Mouse (Mus musculus): ENCODE data around the gene Ptpn11. TPM values are rescaled to one million over a fixed set of nuclear protein-coding genes. Genes with fewer than 3 reads are reported as not detected.
"Not testable (repeated sequence)": the region's sequence is repeated elsewhere in the genome, so short reads cannot be mapped to it uniquely, and the experiment has no call there.

Ptpn11 gene
- polyA plus RNA-seq, 1 experiment: 90.6 TPM

GRCm38 (mm10) chr5:121226406-121226805 lies 35.2 kb upstream of the Ptpn11 start:
- H3K27ac ChIP-seq (ENCODE audit: insufficient read depth, low read length): no peak overlapping the region
- no peak overlapping the region for H3K4me3 ChIP-seq (ENCODE audit: insufficient read depth, low read length)
- no peak for TF ChIP-seq POLR2A (IDR thresholded peaks at IDR 0.05; ENCODE audit: low read depth, low read length)
- TF ChIP-seq CTCF (IDR thresholded peaks at IDR 0.05; ENCODE audit: borderline replicate concordance, insufficient read depth, low read length): no peak
- H3K4me1 ChIP-seq (ENCODE audit: control insufficient read depth, insufficient read depth, low read length): no peaks in the 10 kb centered on the region

- Histone ChIP-seq H3K27ac (ENCODE audit: insufficient read depth, low read length) (no peak overlapping the region), H3K4me3 (ENCODE audit: insufficient read depth, low read length) (no peak overlapping the region), H3K4me1 (ENCODE audit: control insufficient read depth, insufficient read depth, low read length) (no peaks in the 10 kb centered on the region)
- TF ChIP-seq POLR2A (IDR thresholded peaks at IDR 0.05; ENCODE audit: low read depth, low read length) (no peak), CTCF (IDR thresholded peaks at IDR 0.05; ENCODE audit: borderline replicate concordance, insufficient read depth, low read length) (no peak)
Observed at GRCm38 (mm10) chr5:121225854-121226253, 34.7 kb upstream of the Ptpn11 start.

- no peaks in the 10 kb centered on the region for H3K4me1 ChIP-seq (ENCODE audit: control insufficient read depth, insufficient read depth, low read length)
- no peak overlapping the region for H3K4me3 ChIP-seq (ENCODE audit: insufficient read depth, low read length)
- no peak for TF ChIP-seq CTCF (IDR thresholded peaks at IDR 0.05; ENCODE audit: borderline replicate concordance, insufficient read depth, low read length)
- no peak overlapping the region for H3K27ac ChIP-seq (ENCODE audit: insufficient read depth, low read length)
Observed at GRCm38 (mm10) chr5:121224856-121225255, 33.7 kb upstream of the Ptpn11 start.

- H3K4me1 ChIP-seq (ENCODE audit: control insufficient read depth, insufficient read depth, low read length); H3K27ac ChIP-seq (ENCODE audit: insufficient read depth, low read length); H3K4me3 ChIP-seq (ENCODE audit: insufficient read depth, low read length): not testable (repeated sequence)
Observed at GRCm38 (mm10) chr5:121224020-121224419, 32.8 kb upstream of the Ptpn11 start.

GRCm38 (mm10) chr5:121221328-121221850 lies 30.2 kb upstream of the Ptpn11 start:
- TF ChIP-seq POLR2A (IDR thresholded peaks at IDR 0.05; ENCODE audit: low read depth, low read length): no peak
- no peak for TF ChIP-seq CTCF (IDR thresholded peaks at IDR 0.05; ENCODE audit: borderline replicate concordance, insufficient read depth, low read length)
- H3K4me3 ChIP-seq (ENCODE audit: insufficient read depth, low read length): peak overlapping the region; percentile 41
- H3K27ac ChIP-seq (ENCODE audit: insufficient read depth, low read length): no peak overlapping the region
- peaks cover 4% of the 10 kb centered on the region; the same call in 1 of the 2 replicates for H3K4me1 ChIP-seq (ENCODE audit: control insufficient read depth, insufficient read depth, low read length)

- Histone ChIP-seq H3K27ac (ENCODE audit: insufficient read depth, low read length) (no peak overlapping the region), H3K4me1 (ENCODE audit: control insufficient read depth, insufficient read depth, low read length) (peaks cover 4% of the 10 kb centered on the region; the same call in 1 of the 2 replicates), H3K4me3 (ENCODE audit: insufficient read depth, low read length) (peak overlapping the region; percentile 87)
- TF ChIP-seq POLR2A (IDR thresholded peaks at IDR 0.05; ENCODE audit: low read depth, low read length) (no peak), CTCF (IDR thresholded peaks at IDR 0.05; ENCODE audit: borderline replicate concordance, insufficient read depth, low read length) (no peak)
Observed at GRCm38 (mm10) chr5:121220732-121221301, 29.6 kb upstream of the Ptpn11 start.

GRCm38 (mm10) chr5:121219980-121220731 lies 29.0 kb upstream of the Ptpn11 start, which contains the start of gene Hectd4:
Hectd4 (plus strand) TSS chr5:121220219.
- Histone ChIP-seq H3K27ac (ENCODE audit: insufficient read depth, low read length) (no peak within 1 kb of the TSS), H3K4me3 (ENCODE audit: insufficient read depth, low read length) (peak within 1 kb of the TSS; percentile 87), H3K4me1 (ENCODE audit: control insufficient read depth, insufficient read depth, low read length) (peaks cover 4% of the 10 kb centered on the region; the same call in 1 of the 2 replicates)
- TF ChIP-seq POLR2A (IDR thresholded peaks at IDR 0.05; ENCODE audit: low read depth, low read length): peak; percentile 91
- no peak for TF ChIP-seq CTCF (IDR thresholded peaks at IDR 0.05; ENCODE audit: borderline replicate concordance, insufficient read depth, low read length)

- peaks cover 4% of the 10 kb centered on the region; the same call in 1 of the 2 replicates for H3K4me1 ChIP-seq (ENCODE audit: control insufficient read depth, insufficient read depth, low read length)
- no peak for TF ChIP-seq POLR2A (IDR thresholded peaks at IDR 0.05; ENCODE audit: low read depth, low read length)
- no peak for TF ChIP-seq CTCF (IDR thresholded peaks at IDR 0.05; ENCODE audit: borderline replicate concordance, insufficient read depth, low read length)
Observed at GRCm38 (mm10) chr5:121219190-121219589, 28.0 kb upstream of the Ptpn11 start.

GRCm38 (mm10) chr5:121217313-121217634 lies 26.1 kb upstream of the Ptpn11 start:
- Histone ChIP-seq H3K4me1 (ENCODE audit: control insufficient read depth, insufficient read depth, low read length) (peaks cover 4% of the 10 kb centered on the region; the same call in 1 of the 2 replicates), H3K4me3 (ENCODE audit: insufficient read depth, low read length) (no peak overlapping the region), H3K27ac (ENCODE audit: insufficient read depth, low read length) (no peak overlapping the region)
- TF ChIP-seq POLR2A (IDR thresholded peaks at IDR 0.05; ENCODE audit: low read depth, low read length) (no peak), CTCF (IDR thresholded peaks at IDR 0.05; ENCODE audit: borderline replicate concordance, insufficient read depth, low read length) (no peak)

More at GRCm38 (mm10) chr5:121219190-121219589, 28.0 kb upstream of the Ptpn11 start:
- no peak overlapping the region for H3K4me3 ChIP-seq (ENCODE audit: insufficient read depth, low read length)
- H3K27ac ChIP-seq (ENCODE audit: insufficient read depth, low read length): no peak overlapping the region

- not testable (repeated sequence) for H3K27ac ChIP-seq (ENCODE audit: insufficient read depth, low read length); H3K4me3 ChIP-seq (ENCODE audit: insufficient read depth, low read length); H3K4me1 ChIP-seq (ENCODE audit: control insufficient read depth, insufficient read depth, low read length)
Observed at GRCm38 (mm10) chr5:121216584-121217312, 25.6 kb upstream of the Ptpn11 start.

Measured in embryonic fibroblast, embryonic 13.5 days (primary cell).